Mouse (Mus musculus): Measurements from ENCODE around the gene Zeb2.
A peak's percentile ranks its signal among the peaks of the same experiment; 100 is the strongest.

Zeb2 gene

GRCm38 (mm10) chr2:45096638-45097247 is 20.5 kb downstream of the Zeb2 start:
- no peak for DNase-seq

GRCm38 (mm10) chr2:45095825-45096224 is 21.4 kb downstream of the Zeb2 start:
- no peak for DNase-seq

- no peak for DNase-seq
Measured at GRCm38 (mm10) chr2:45094371-45094967, 22.7 kb downstream of the Zeb2 start.

- DNase-seq = no peak
Measured at GRCm38 (mm10) chr2:45093479-45093878, 23.7 kb downstream of the Zeb2 start.

DNA sequence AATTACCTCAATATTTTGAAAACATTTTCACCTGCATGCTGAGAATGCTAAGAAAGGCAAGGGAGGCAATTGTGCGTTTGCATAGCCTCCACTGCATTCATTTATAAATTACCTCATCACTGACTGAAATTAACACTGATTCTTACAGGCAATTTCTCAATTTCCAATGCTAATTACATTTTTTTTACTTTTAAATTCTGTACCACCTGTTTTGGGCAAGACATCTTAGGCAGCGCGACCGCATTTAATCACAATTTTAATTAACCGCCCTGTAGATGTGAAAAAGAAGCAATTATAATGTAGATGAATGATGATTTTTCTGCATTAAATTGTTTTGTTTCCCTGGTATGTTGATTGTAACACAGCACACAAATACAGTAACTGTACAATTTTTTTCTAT is 24.5 kb downstream of the Zeb2 start:
- no peak for DNase-seq

GRCm38 (mm10) chr2:45090529-45091297 is 26.5 kb downstream of the Zeb2 start:
- no peak for DNase-seq

GRCm38 (mm10) chr2:45089251-45089530 is 28.0 kb downstream of the Zeb2 start:
- DNase-seq = no peak

- no peak for DNase-seq
Measured at GRCm38 (mm10) chr2:45088435-45089250, 28.6 kb downstream of the Zeb2 start.

DNA sequence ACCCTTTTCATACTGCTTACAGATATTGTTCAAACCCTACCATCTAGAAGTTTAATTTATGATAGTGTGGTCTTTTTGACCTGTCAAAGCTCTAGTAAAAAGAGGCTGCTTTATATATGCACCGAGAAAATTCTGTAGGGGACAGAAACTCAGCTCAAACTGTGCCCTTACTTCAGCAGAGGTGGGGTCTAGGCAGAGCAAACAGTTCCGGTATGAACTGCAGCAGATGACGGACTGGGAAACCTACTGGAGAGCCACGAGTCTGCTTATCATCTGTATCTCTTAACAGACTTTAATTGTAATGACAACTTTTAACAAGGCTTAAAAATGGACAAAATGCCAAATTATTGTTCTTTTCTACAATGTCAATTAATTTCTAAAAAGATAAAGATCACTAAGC is 30.0 kb downstream of the Zeb2 start:
- DNase-seq = no peak

DNA sequence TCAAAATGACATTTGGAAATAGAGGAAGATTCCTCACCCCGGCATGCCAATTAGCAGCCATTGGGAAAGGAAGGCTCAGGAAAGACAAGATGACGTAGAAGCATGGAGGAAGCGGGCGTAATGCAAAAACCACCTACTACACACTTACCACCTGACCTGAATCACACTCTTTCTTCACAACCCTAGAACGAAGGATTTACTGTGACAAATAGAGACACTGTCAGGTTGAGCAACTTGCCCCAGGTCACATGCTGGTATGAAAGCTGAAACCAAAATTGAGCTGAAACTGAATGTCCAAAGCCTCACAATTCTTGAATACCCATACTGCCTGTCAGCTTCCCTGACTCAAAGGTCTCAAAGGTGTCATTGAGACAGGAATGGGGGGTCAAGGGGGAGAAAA is 31.5 kb downstream of the Zeb2 start:
- no peak for DNase-seq

GRCm38 (mm10) chr2:45083042-45083441 is 34.2 kb downstream of the Zeb2 start:
- DNase-seq = no peak

GRCm38 (mm10) chr2:45081559-45081958 is 35.6 kb downstream of the Zeb2 start:
- DNase-seq = no peak

DNA sequence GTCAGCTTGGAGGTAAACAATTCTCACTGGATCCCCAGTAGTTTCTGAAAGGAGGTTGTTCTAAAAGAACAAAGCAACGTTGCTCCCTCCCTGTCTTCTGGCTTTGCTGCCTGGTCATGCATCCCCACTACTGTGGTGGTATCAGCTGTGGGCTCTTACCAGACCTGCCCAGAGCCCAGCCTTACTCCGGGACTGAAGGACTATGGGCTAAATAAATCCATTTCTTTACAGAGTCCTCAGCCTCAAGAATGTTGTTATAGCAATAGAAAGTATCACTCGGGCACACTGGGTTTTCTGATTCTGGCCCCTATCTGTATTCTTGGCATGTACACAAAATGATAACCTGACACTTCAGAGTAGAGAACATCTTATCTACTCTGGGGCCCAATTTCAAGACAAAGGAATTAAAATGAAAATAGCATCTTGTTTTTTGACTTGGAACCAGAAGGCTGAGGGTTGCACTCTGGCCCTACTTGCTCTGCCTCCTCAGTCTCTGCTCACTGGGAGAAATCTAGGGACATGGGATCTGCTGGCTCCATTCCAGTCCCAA is 39.2 kb downstream of the Zeb2 start:
- DNase-seq = no peak

DNA sequence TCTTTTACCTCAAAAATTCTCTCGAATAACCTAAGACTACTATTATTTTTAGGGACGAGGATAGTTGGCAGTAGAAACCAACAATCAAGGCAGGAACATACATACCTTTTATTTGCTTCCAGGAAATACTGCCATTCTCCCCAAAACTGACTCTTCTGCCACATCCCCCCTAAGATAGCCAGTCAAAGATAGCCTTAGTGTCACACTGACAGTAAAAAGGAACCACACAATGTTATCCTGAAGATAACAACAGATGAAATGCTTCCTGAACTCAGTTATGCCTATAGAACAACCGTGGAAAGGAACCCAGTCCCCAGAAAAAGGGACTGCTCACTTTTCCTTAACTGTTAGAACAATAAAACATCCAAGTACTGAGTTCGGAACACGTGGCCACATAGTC is 39.8 kb downstream of the Zeb2 start:
- DNase-seq = no peak

- no peak for DNase-seq
Measured at GRCm38 (mm10) chr2:45073025-45073424, 44.2 kb downstream of the Zeb2 start.

DNA sequence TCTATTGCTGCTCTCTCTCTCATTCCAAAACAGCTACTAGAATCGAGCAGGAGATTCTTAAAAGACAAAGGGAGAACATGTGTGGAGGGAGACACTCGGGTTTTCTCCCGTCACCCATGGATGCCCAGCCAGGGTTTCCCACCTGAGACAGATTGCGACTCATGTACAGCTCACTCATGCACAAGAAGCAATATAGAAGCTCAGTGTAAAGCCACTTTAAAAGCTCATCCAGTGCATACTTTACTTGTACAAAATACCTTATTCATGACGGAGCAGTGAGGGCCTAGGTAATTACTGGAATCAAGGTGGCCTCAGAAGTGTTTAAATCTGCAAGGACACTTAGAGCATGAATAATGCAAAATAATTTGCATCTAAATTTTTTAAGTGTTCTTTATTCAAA is 45.9 kb downstream of the Zeb2 start:
- DNase-seq = no peak

GRCm38 (mm10) chr2:45070612-45071276 is 46.5 kb downstream of the Zeb2 start:
- DNase-seq = no peak

- no peak for DNase-seq
Measured at GRCm38 (mm10) chr2:45068792-45069550, 48.2 kb downstream of the Zeb2 start.

GRCm38 (mm10) chr2:45067116-45067515 is 50.1 kb downstream of the Zeb2 start:
- DNase-seq = no peak

- no peak for DNase-seq
Measured at GRCm38 (mm10) chr2:45063300-45063890, 53.8 kb downstream of the Zeb2 start.

- DNase-seq = peak in 1 of 2 experiments; percentile 60
Measured at GRCm38 (mm10) chr2:45062136-45062535, 55.1 kb downstream of the Zeb2 start.

All from kidney, postnatal 36 days (tissue).